Mouse (Mus musculus) limb, embryonic 14.5 days (tissue): ENCODE measurements around the gene Sac3d1. TPM values are rescaled to one million over a fixed set of nuclear protein-coding genes. Genes with fewer than 3 reads are reported as not detected.

Experiments used
- ATAC-seq: fragments of 200-750 bp; cut with Nextera tagmentation; 2 replicates; pipeline ENCODE4 v1.8.0; 2017; ENCODE audit warnings: low read depth, moderate number of reproducible peaks, moderate TSS enrichment; ENCODE audit not compliant: low FRiP score
- DNase-seq: peaks from one replicate; pipeline ENCODE4 v3.0.0-alpha.2; 2015; ENCODE audit warnings: low spot score
- H3K27ac ChIP-seq: fragments of 300-500 bp; sonication (generic); replicated peaks from 2 replicates; pipeline ENCODE4 v1.5.1; 2014; ENCODE audit warnings: low read depth, mild to moderate bottlenecking, low read length, moderate library complexity, mixed read lengths
- H3K27me3 ChIP-seq: fragments of 300-500 bp; sonication (generic); 2 replicates; pipeline ENCODE4 v1.6.1; 2014; ENCODE audit warnings: low read length, mixed read lengths; ENCODE audit not compliant: control insufficient read depth, insufficient read depth
- H3K36me3 ChIP-seq: fragments of 300-500 bp; sonication (generic); 2 replicates; pipeline ENCODE4 v1.6.1; 2014; ENCODE audit warnings: mild to moderate bottlenecking, low read length, moderate library complexity, mixed read lengths; ENCODE audit not compliant: control insufficient read depth, insufficient read depth
- H3K4me1 ChIP-seq: fragments of 300-500 bp; sonication (generic); 2 replicates; pipeline ENCODE4 v1.6.1; 2014; ENCODE audit warnings: antibody characterized with exemption, low read length, mixed read lengths; ENCODE audit not compliant: control insufficient read depth, insufficient read depth
- H3K4me2 ChIP-seq: fragments of 300-500 bp; sonication (generic); replicated peaks from 2 replicates; pipeline ENCODE4 v1.6.1; 2014; ENCODE audit warnings: low read depth, mild to moderate bottlenecking, low read length, moderate library complexity; ENCODE audit not compliant: severe bottlenecking
- H3K4me3 ChIP-seq: fragments of 300-500 bp; sonication (generic); replicated peaks from 2 replicates; pipeline ENCODE4 v1.5.1; 2014; ENCODE audit warnings: low read length
- H3K9ac ChIP-seq: fragments of 300-500 bp; sonication (generic); 2 replicates; pipeline ENCODE4 v1.6.1; 2014; ENCODE audit warnings: mild to moderate bottlenecking, low read depth, low read length, moderate library complexity; ENCODE audit not compliant: severe bottlenecking
- H3K9me3 ChIP-seq: fragments of 300-500 bp; sonication (generic); 2 replicates; pipeline ENCODE4 v1.6.1; 2016; ENCODE audit warnings: low read length; ENCODE audit not compliant: control insufficient read depth
- POLR2A ChIP-seq: fragments of 200-500 bp; IDR thresholded peaks from 2 replicates; pipeline ENCODE4 v1.8.0; 2012; ENCODE audit warnings: inconsistent platforms, mild to moderate bottlenecking, moderate library complexity, borderline replicate concordance; ENCODE audit not compliant: insufficient read depth, insufficient read length; ENCODE audit errors: extremely low read depth
- WGBS: fragments of 180-500 bp; shearing (Covaris S2); extraction: QIAGEN DNeasy Blood & Tissue Kit; methylation state at CpG from one replicate; pipeline ENCODE4 v1.1.7; 2014; 5-methylcytosine and 5-hydroxymethylcytosine counted together
- polyA plus RNA-seq, 2 experiments: library from polyadenylated mRNA; depleted of rRNA in 1 of 2; stranded (reverse) in 1 of 2; unstranded in 1 of 2; fragments of >200 nt; fragmentation: Nextera tagmentation in 1 of 2; extraction: Ambion mirVana in 1 of 2; gene quantifications; 2 replicates each; pipeline versions ENCODE4 v1.2.1 to v1.2.3; 2012 to 2014

Gene Sac3d1
- polyA plus RNA-seq, 2 experiments, result 45.6 to 55.9 TPM

DNA sequence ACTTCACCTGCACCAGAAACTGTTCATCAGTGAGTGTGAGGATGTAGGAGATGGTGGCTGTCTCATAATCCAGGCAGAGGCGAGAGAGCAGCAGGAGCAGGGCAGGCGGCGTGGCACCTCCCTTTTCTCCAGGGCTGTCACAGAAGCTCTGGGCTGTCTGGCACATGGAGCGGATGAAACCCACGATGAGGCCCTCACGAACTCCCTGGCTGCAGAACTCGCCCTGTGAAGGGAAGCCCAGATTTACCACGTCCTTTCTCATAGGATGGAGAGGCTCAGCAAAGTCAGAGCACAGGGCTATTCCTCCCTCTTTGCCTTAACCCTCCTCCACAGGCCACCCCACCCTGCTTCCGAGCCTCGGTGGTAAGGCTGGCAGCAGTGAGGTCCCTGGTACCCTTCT, 48.6 kb downstream of the Sac3d1 start:
- 86% methylated on average over 10 of the region's 10 CpGs for WGBS
- Histone ChIP-seq H3K27me3 (no peaks in the 10 kb centered on the region), H3K36me3 (peaks cover 44% of the 10 kb centered on the region), H3K4me2 (no peak overlapping the region), H3K4me1 (peaks cover 13% of the 10 kb centered on the region), H3K9ac (no peak overlapping the region), H3K9me3 (no peaks in the 10 kb centered on the region), H3K27ac (no peak overlapping the region), H3K4me3 (no peak overlapping the region)
- ATAC-seq (no peak), DNase-seq (no peak)
- TF ChIP-seq POLR2A, result no peak

DNA sequence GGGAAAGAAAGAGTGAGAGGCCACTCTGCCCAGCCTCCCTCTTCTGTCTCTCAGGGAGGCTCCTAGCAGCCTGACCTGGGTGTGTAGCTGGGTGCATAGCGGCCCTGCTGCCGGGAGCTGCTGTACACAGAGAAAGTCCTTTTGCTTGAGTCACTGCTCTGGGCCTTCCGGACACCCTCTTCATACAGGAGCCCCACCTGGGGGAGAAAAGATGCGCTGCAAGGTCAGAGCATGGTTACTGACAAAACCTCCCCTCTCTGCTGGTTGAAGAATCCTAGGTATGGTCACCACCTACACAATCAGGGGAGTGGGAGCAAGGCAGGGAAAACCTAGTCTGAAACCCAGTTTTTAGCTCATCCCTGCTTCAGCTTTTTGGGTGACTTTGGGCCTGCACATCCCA, 49.5 kb downstream of the Sac3d1 start:
- H3K9me3 ChIP-seq, result no peaks in the 10 kb centered on the region
- peaks cover 41% of the 10 kb centered on the region for H3K36me3 ChIP-seq
- TF ChIP-seq POLR2A, result no peak
- H3K27me3 ChIP-seq, result no peaks in the 10 kb centered on the region
- DNase-seq (no peak), ATAC-seq (no peak)
- H3K4me1 ChIP-seq, result peaks cover 13% of the 10 kb centered on the region
- WGBS, result 76% methylated on average over 4 of the region's 4 CpGs
- H3K27ac ChIP-seq, result no peak overlapping the region
- no peak overlapping the region for H3K9ac ChIP-seq
- no peak overlapping the region for H3K4me3 ChIP-seq
- H3K4me2 ChIP-seq, result no peak overlapping the region

DNA sequence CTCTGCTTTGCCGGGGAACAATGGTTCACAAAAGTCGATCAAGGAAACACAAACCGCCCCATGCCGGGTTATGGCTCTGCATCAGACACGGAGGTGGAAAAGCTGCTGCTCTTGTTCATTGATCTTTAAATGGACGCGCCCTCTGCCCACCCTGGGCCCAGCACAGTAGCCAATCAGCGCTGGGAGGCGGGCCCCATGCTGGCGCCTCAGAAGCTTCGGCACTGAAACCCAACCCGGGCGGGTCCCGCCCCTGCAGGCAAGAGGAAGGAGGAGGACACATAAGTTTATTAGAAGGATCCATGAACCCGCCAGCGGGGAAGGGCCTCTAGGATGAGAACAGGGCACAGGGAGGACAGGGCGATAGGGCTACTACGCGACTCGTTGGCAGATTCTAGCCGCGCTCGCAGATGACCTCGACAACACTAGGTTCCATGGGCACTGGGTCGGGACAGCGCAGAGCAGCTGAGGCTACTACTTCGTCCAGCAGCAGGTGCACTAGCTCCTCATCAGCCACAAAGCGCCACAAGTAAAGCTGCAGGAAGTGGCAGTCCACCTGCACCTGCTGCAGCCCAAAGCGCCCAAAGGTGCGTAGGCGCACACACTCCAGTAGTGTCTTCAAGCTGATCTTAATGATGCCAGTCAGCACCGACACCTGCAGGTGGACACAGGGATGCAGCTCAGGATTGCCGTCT, 50.6 kb downstream of the Sac3d1 start, which contains the start of gene Tm7sf2:
Tm7sf2 (minus strand) TSS at position 650 of the 692 bp plus-strand sequence.
- H3K9ac ChIP-seq, result peak within 1 kb of the TSS; percentile 46
- 9% methylated on average over 30 of the region's 33 CpGs for WGBS
- ATAC-seq, result peak; percentile 91

GRCm38 (mm10) chr19:6067011-6067723, 51.3 kb downstream of the Sac3d1 start:
- peak; percentile 73 for DNase-seq
- H3K27ac ChIP-seq, result peak overlapping the region; percentile 26; the same call in 1 of the 2 replicates
- peaks cover 32% of the 10 kb centered on the region for H3K36me3 ChIP-seq
- under 1% methylated on average over 28 of the region's 30 CpGs for WGBS
- H3K4me2 ChIP-seq, result peak overlapping the region; percentile 78
- no peaks in the 10 kb centered on the region for H3K9me3 ChIP-seq
- peaks cover 21% of the 10 kb centered on the region for H3K4me1 ChIP-seq
- H3K9ac ChIP-seq, result peak overlapping the region; percentile 46
- H3K4me3 ChIP-seq, result peak overlapping the region; percentile 46
- ATAC-seq, result peak; percentile 53
- H3K27me3 ChIP-seq, result no peaks in the 10 kb centered on the region
- no peak for TF ChIP-seq POLR2A

More for the DNA sequence above, 50.6 kb downstream of the Sac3d1 start, which contains the start of gene Tm7sf2:
- peak within 1 kb of the TSS; percentile 78 for H3K4me2 ChIP-seq
- no peak for TF ChIP-seq POLR2A
- peaks cover 38% of the 10 kb centered on the region for H3K36me3 ChIP-seq
- H3K27me3 ChIP-seq, result no peaks in the 10 kb centered on the region
- H3K4me1 ChIP-seq, result peaks cover 14% of the 10 kb centered on the region
- peak within 1 kb of the TSS; percentile 46 for H3K4me3 ChIP-seq
- no peaks in the 10 kb centered on the region for H3K9me3 ChIP-seq
- H3K27ac ChIP-seq, result peak within 1 kb of the TSS; percentile 26; the same call in 1 of the 2 replicates
- DNase-seq, result peak; percentile 92

DNA sequence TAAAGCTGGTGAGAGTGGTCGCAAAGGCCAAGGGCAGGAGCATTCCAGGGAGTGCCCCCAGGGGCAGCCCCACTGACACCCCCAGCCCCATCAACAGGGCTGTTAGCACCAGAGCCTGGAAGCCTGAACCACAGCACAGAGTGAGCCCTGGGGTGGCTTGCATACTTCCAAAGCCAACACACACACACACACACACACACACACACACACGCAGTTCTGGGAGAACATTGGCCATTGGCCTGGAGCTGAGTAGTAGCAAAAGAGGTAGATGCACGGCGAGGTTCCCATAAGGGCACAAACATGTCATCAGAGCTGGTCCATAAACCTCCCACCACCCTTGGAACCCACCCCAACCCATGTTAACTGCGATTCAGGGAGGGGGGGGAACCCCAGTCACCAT, 51.9 kb downstream of the Sac3d1 start:
- H3K9ac ChIP-seq, result peak overlapping the region; percentile 46
- H3K4me1 ChIP-seq, result peaks cover 23% of the 10 kb centered on the region
- no peak overlapping the region for H3K27ac ChIP-seq
- no peak for DNase-seq
- peak overlapping the region; percentile 46 for H3K4me3 ChIP-seq
- peak overlapping the region; percentile 78 for H3K4me2 ChIP-seq
- peaks cover 32% of the 10 kb centered on the region for H3K36me3 ChIP-seq
- no peaks in the 10 kb centered on the region for H3K9me3 ChIP-seq
- H3K27me3 ChIP-seq, result no peaks in the 10 kb centered on the region
- WGBS, result 35% methylated on average over 5 of the region's 5 CpGs
- no peak for TF ChIP-seq POLR2A
- ATAC-seq, result no peak

Other genes with a start within 250 kb of the Sac3d1 start
Only the 30 nearest of the 32 such genes appear.
- 6.2 and 6.3 TPM in 2 replicates for gene Slc25a45, start 240.8 kb downstream of the Sac3d1 start, polyA plus RNA-seq (2012; rRNA removed)
- gene Slc25a45, start 240.8 kb downstream of the Sac3d1 start, polyA plus RNA-seq (2014; fragmentation: Nextera tagmentation; extraction: Ambion mirVana), result 2.5 and 3.0 TPM in 2 replicates
- 4.8 TPM in 2 replicates for gene Tigd3, start 224.5 kb downstream of the Sac3d1 start, polyA plus RNA-seq (2012; rRNA removed)
- 1.7 and 2.0 TPM in 2 replicates for gene Tigd3, start 224.5 kb downstream of the Sac3d1 start, polyA plus RNA-seq (2014; fragmentation: Nextera tagmentation; extraction: Ambion mirVana)
- 179 and 199 TPM in 2 replicates for gene Dpf2, start 205.6 kb downstream of the Sac3d1 start, polyA plus RNA-seq (2012; rRNA removed)
- gene Dpf2, start 205.6 kb downstream of the Sac3d1 start, polyA plus RNA-seq (2014; fragmentation: Nextera tagmentation; extraction: Ambion mirVana), result 143 and 147 TPM in 2 replicates
- 9.7 and 10.0 TPM in 2 replicates for gene Cdc42ep2, start 193.8 kb downstream of the Sac3d1 start, polyA plus RNA-seq (2012; rRNA removed)
- 6.5 and 8.0 TPM in 2 replicates for gene Cdc42ep2, start 193.8 kb downstream of the Sac3d1 start, polyA plus RNA-seq (2014; fragmentation: Nextera tagmentation; extraction: Ambion mirVana)
- 87.9 and 109 TPM in 2 replicates for gene Pola2, start 154.4 kb downstream of the Sac3d1 start, polyA plus RNA-seq (2012; rRNA removed)
- gene Pola2, start 154.4 kb downstream of the Sac3d1 start, polyA plus RNA-seq (2014; fragmentation: Nextera tagmentation; extraction: Ambion mirVana), result 65.8 and 66.3 TPM in 2 replicates
- not detected in 2 replicates for gene Slc22a20, start 132.5 kb downstream of the Sac3d1 start, polyA plus RNA-seq (2012; rRNA removed)
- not detected in 2 replicates for gene Slc22a20, start 132.5 kb downstream of the Sac3d1 start, polyA plus RNA-seq (2014; fragmentation: Nextera tagmentation; extraction: Ambion mirVana)
- gene Capn1, start 102.8 kb downstream of the Sac3d1 start, polyA plus RNA-seq (2012; rRNA removed), result 29.0 and 33.4 TPM in 2 replicates
- gene Capn1, start 102.8 kb downstream of the Sac3d1 start, polyA plus RNA-seq (2014; fragmentation: Nextera tagmentation; extraction: Ambion mirVana), result 18.0 and 19.7 TPM in 2 replicates
- 49.2 and 63.9 TPM in 2 replicates for gene Syvn1, start 72.1 kb downstream of the Sac3d1 start, polyA plus RNA-seq (2012; rRNA removed)
- 31.5 and 34.6 TPM in 2 replicates for gene Syvn1, start 72.1 kb downstream of the Sac3d1 start, polyA plus RNA-seq (2014; fragmentation: Nextera tagmentation; extraction: Ambion mirVana)
- 47.0 and 54.8 TPM in 2 replicates for gene Mrpl49, start 60.9 kb downstream of the Sac3d1 start, polyA plus RNA-seq (2012; rRNA removed)
- gene Mrpl49, start 60.9 kb downstream of the Sac3d1 start, polyA plus RNA-seq (2014; fragmentation: Nextera tagmentation; extraction: Ambion mirVana), result 75.3 and 75.5 TPM in 2 replicates
- gene Fau, start 60.8 kb downstream of the Sac3d1 start, polyA plus RNA-seq (2012; rRNA removed), result 1,573 and 1,838 TPM in 2 replicates
- 948 and 968 TPM in 2 replicates for gene Fau, start 60.8 kb downstream of the Sac3d1 start, polyA plus RNA-seq (2014; fragmentation: Nextera tagmentation; extraction: Ambion mirVana)
- 32.0 and 41.5 TPM in 2 replicates for gene Znhit2, start 57.5 kb downstream of the Sac3d1 start, polyA plus RNA-seq (2012; rRNA removed)
- gene Znhit2, start 57.5 kb downstream of the Sac3d1 start, polyA plus RNA-seq (2014; fragmentation: Nextera tagmentation; extraction: Ambion mirVana), result 36.5 and 37.0 TPM in 2 replicates
- gene Tm7sf2, start 50.3 kb downstream of the Sac3d1 start, polyA plus RNA-seq (2012; rRNA removed), result 43.8 and 59.6 TPM in 2 replicates
- gene Tm7sf2, start 50.3 kb downstream of the Sac3d1 start, polyA plus RNA-seq (2014; fragmentation: Nextera tagmentation; extraction: Ambion mirVana), result 15.5 and 18.8 TPM in 2 replicates
- 81.6 and 95.9 TPM in 2 replicates for gene Vps51, start 41.4 kb downstream of the Sac3d1 start, polyA plus RNA-seq (2012; rRNA removed)
- 51.9 and 60.5 TPM in 2 replicates for gene Vps51, start 41.4 kb downstream of the Sac3d1 start, polyA plus RNA-seq (2014; fragmentation: Nextera tagmentation; extraction: Ambion mirVana)
- 0.20 TPM in 1 of 2 replicates, not detected in the other for gene Tmem262, start 38.6 kb downstream of the Sac3d1 start, polyA plus RNA-seq (2012; rRNA removed)
- not detected in 2 replicates for gene Tmem262, start 38.6 kb downstream of the Sac3d1 start, polyA plus RNA-seq (2014; fragmentation: Nextera tagmentation; extraction: Ambion mirVana)
- gene Gm28374, start 36.4 kb downstream of the Sac3d1 start, polyA plus RNA-seq (2012; rRNA removed), result 1.1 and 1.3 TPM in 2 replicates
- gene Gm28374, start 36.4 kb downstream of the Sac3d1 start, polyA plus RNA-seq (2014; fragmentation: Nextera tagmentation; extraction: Ambion mirVana), result 1.1 and 1.3 TPM in 2 replicates
- 134 and 177 TPM in 2 replicates for gene Zfpl1, start 33.7 kb downstream of the Sac3d1 start, polyA plus RNA-seq (2012; rRNA removed)
- gene Zfpl1, start 33.7 kb downstream of the Sac3d1 start, polyA plus RNA-seq (2014; fragmentation: Nextera tagmentation; extraction: Ambion mirVana), result 85.4 and 91.0 TPM in 2 replicates
- 22.0 and 23.3 TPM in 2 replicates for gene Cdca5, start 33.7 kb downstream of the Sac3d1 start, polyA plus RNA-seq (2012; rRNA removed)
- 27.9 and 31.5 TPM in 2 replicates for gene Cdca5, start 33.7 kb downstream of the Sac3d1 start, polyA plus RNA-seq (2014; fragmentation: Nextera tagmentation; extraction: Ambion mirVana)
- 0.14 and 0.75 TPM in 2 replicates for gene AC131692.1, start 24.2 kb downstream of the Sac3d1 start, polyA plus RNA-seq (2012; rRNA removed)
- gene AC131692.1, start 24.2 kb downstream of the Sac3d1 start, polyA plus RNA-seq (2014; fragmentation: Nextera tagmentation; extraction: Ambion mirVana), result not detected in 2 replicates
- 2.5 and 3.0 TPM in 2 replicates for gene Naaladl1, start 12.9 kb downstream of the Sac3d1 start, polyA plus RNA-seq (2012; rRNA removed)
- 0.21 and 0.48 TPM in 2 replicates for gene Naaladl1, start 12.9 kb downstream of the Sac3d1 start, polyA plus RNA-seq (2014; fragmentation: Nextera tagmentation; extraction: Ambion mirVana)
- 36.4 and 48.9 TPM in 2 replicates for gene Snx15, start 9.7 kb upstream of the Sac3d1 start, polyA plus RNA-seq (2012; rRNA removed)
- 30.2 and 33.9 TPM in 2 replicates for gene Snx15, start 9.7 kb upstream of the Sac3d1 start, polyA plus RNA-seq (2014; fragmentation: Nextera tagmentation; extraction: Ambion mirVana)
- gene Batf2, start 22.3 kb upstream of the Sac3d1 start, polyA plus RNA-seq (2012; rRNA removed), result 0.10 and 0.22 TPM in 2 replicates
- 0.15 TPM in 1 of 2 replicates, not detected in the other for gene Batf2, start 22.3 kb upstream of the Sac3d1 start, polyA plus RNA-seq (2014; fragmentation: Nextera tagmentation; extraction: Ambion mirVana)
- 91.9 and 127 TPM in 2 replicates for gene Arl2, start 22.9 kb upstream of the Sac3d1 start, polyA plus RNA-seq (2012; rRNA removed)
- gene Arl2, start 22.9 kb upstream of the Sac3d1 start, polyA plus RNA-seq (2014; fragmentation: Nextera tagmentation; extraction: Ambion mirVana), result 76.0 and 77.5 TPM in 2 replicates
- gene Majin, start 65.7 kb upstream of the Sac3d1 start, polyA plus RNA-seq (2012; rRNA removed), result 0.05 and 0.09 TPM in 2 replicates
- not detected in 2 replicates for gene Majin, start 65.7 kb upstream of the Sac3d1 start, polyA plus RNA-seq (2014; fragmentation: Nextera tagmentation; extraction: Ambion mirVana)
- gene Gpha2, start 107.7 kb upstream of the Sac3d1 start, polyA plus RNA-seq (2012; rRNA removed), result 1.5 and 2.7 TPM in 2 replicates
- 1.2 and 2.3 TPM in 2 replicates for gene Gpha2, start 107.7 kb upstream of the Sac3d1 start, polyA plus RNA-seq (2014; fragmentation: Nextera tagmentation; extraction: Ambion mirVana)
- gene Ppp2r5b, start 117.2 kb upstream of the Sac3d1 start, polyA plus RNA-seq (2012; rRNA removed), result 45.0 and 48.1 TPM in 2 replicates
- gene Ppp2r5b, start 117.2 kb upstream of the Sac3d1 start, polyA plus RNA-seq (2014; fragmentation: Nextera tagmentation; extraction: Ambion mirVana), result 27.5 and 27.8 TPM in 2 replicates
- gene Atg2a, start 123.0 kb upstream of the Sac3d1 start, polyA plus RNA-seq (2012; rRNA removed), result 18.3 and 25.7 TPM in 2 replicates
- 10.6 and 14.6 TPM in 2 replicates for gene Atg2a, start 123.0 kb upstream of the Sac3d1 start, polyA plus RNA-seq (2014; fragmentation: Nextera tagmentation; extraction: Ambion mirVana)
- gene Ehd1, start 158.1 kb upstream of the Sac3d1 start, polyA plus RNA-seq (2012; rRNA removed), result 160 and 232 TPM in 2 replicates
- gene Ehd1, start 158.1 kb upstream of the Sac3d1 start, polyA plus RNA-seq (2014; fragmentation: Nextera tagmentation; extraction: Ambion mirVana), result 68.7 and 81.8 TPM in 2 replicates
- 15.2 and 17.0 TPM in 2 replicates for gene Cdc42bpg, start 187.8 kb upstream of the Sac3d1 start, polyA plus RNA-seq (2012; rRNA removed)
- 1.4 and 2.0 TPM in 2 replicates for gene Cdc42bpg, start 187.8 kb upstream of the Sac3d1 start, polyA plus RNA-seq (2014; fragmentation: Nextera tagmentation; extraction: Ambion mirVana)
- gene Men1, start 216.3 kb upstream of the Sac3d1 start, polyA plus RNA-seq (2012; rRNA removed), result 102 and 117 TPM in 2 replicates
- gene Men1, start 216.3 kb upstream of the Sac3d1 start, polyA plus RNA-seq (2014; fragmentation: Nextera tagmentation; extraction: Ambion mirVana), result 60.4 and 65.6 TPM in 2 replicates
- 90.4 and 122 TPM in 2 replicates for gene Map4k2, start 222.5 kb upstream of the Sac3d1 start, polyA plus RNA-seq (2012; rRNA removed)
- 8.8 and 10.5 TPM in 2 replicates for gene Map4k2, start 222.5 kb upstream of the Sac3d1 start, polyA plus RNA-seq (2014; fragmentation: Nextera tagmentation; extraction: Ambion mirVana)